Mouse (Mus musculus) heart, adult 2 months (tissue): ENCODE measurements around the gene Slc35f6.
A peak's percentile ranks its signal among the peaks of the same experiment; 100 is the strongest.

Source experiments
- CTCF ChIP-seq: fragments of 200-600 bp; IDR thresholded peaks from 2 replicates; pipeline ENCODE4 v1.8.1; 2022; ENCODE audit warnings: antibody characterized with exemption, mild to moderate bottlenecking, moderate library complexity
- EP300 ChIP-seq: fragments of 200-500 bp; IDR thresholded peaks from 2 replicates; pipeline ENCODE4 v1.6.1; 2011; ENCODE audit warnings: low read depth, low read length, control low read depth; ENCODE audit not compliant: insufficient read depth
- POLR2A ChIP-seq: fragments of 200-500 bp; IDR thresholded peaks from 2 replicates; pipeline ENCODE4 v1.6.1; 2011; ENCODE audit warnings: mild to moderate bottlenecking, low read depth, low read length, control low read depth; ENCODE audit not compliant: insufficient read depth

DNA sequence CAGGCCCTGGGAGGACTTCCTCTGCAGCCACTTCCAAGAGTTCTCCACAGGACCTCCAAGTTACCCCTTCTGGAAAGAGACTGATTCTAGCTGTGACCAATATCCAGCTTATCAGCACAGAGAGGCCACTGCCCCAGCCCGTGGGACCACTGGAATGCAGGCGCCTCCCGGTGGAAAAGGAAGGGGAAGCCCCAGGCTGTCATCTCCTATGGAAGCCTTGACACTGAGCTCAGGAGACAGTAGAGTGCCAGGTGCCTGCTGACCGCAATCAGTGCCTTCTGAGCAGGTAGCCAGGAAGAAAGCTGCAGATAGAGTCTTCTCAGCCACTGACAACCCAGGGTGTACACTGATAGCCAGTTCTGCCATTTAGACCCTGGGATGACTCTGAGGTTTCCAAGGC is 46.3 kb upstream of the Slc35f6 start:
- TF ChIP-seq CTCF (peak; percentile 37), POLR2A (no peak), EP300 (no peak)
